Mouse (Mus musculus): ENCODE data around the gene Nat8f5. TPM values are rescaled to one million over a fixed set of nuclear protein-coding genes. Genes with fewer than 3 reads are reported as not detected.

Gene Nat8f5
- polyA plus RNA-seq, 1 experiment from 2014 or later = 0.36 TPM

Small RNAs within 50 kb of the gene (microRNA-seq; reads per million reads assigned to microRNA genes)
- gene Mir6375 = not detected

Other genes with a start within 250 kb of the Nat8f5 start
- 4.2 and 4.3 TPM in 2 replicates for gene Alms1, start 233.4 kb downstream of the Nat8f5 start, polyA plus RNA-seq (2015; fragmentation: Nextera tagmentation; extraction: Ambion mirVana)
- 0.08 TPM in 1 of 2 replicates, not detected in the other for gene Nat8f7, start 107.8 kb downstream of the Nat8f5 start, polyA plus RNA-seq (2015; fragmentation: Nextera tagmentation; extraction: Ambion mirVana)
- gene Nat8f3, start 55.2 kb downstream of the Nat8f5 start, polyA plus RNA-seq (2015; fragmentation: Nextera tagmentation; extraction: Ambion mirVana) = 0.23 and 0.35 TPM in 2 replicates
- not detected in 2 replicates for gene Nat8f6, start within 50 bp of the Nat8f5 start, polyA plus RNA-seq (2015; fragmentation: Nextera tagmentation; extraction: Ambion mirVana)
- gene Nat8, start 11.1 kb upstream of the Nat8f5 start, polyA plus RNA-seq (2015; fragmentation: Nextera tagmentation; extraction: Ambion mirVana) = 0.23 TPM in 1 of 2 replicates, not detected in the other
- gene Nat8f2, start 48.2 kb upstream of the Nat8f5 start, polyA plus RNA-seq (2015; fragmentation: Nextera tagmentation; extraction: Ambion mirVana) = not detected in 2 replicates
- 7.4 and 7.7 TPM in 2 replicates for gene Nat8f4, start 83.9 kb upstream of the Nat8f5 start, polyA plus RNA-seq (2015; fragmentation: Nextera tagmentation; extraction: Ambion mirVana)
- gene Tprkb, start 90.9 kb upstream of the Nat8f5 start, polyA plus RNA-seq (2015; fragmentation: Nextera tagmentation; extraction: Ambion mirVana) = 49.3 and 53.3 TPM in 2 replicates
- 20.1 and 20.4 TPM in 2 replicates for gene Nat8f1, start 94.7 kb upstream of the Nat8f5 start, polyA plus RNA-seq (2015; fragmentation: Nextera tagmentation; extraction: Ambion mirVana)
- 40.7 and 46.7 TPM in 2 replicates for gene Dusp11, start 140.7 kb upstream of the Nat8f5 start, polyA plus RNA-seq (2015; fragmentation: Nextera tagmentation; extraction: Ambion mirVana)
- not detected in 2 replicates for gene Figla, start 195.2 kb upstream of the Nat8f5 start, polyA plus RNA-seq (2015; fragmentation: Nextera tagmentation; extraction: Ambion mirVana)
- gene Add2, start 207.7 kb upstream of the Nat8f5 start, polyA plus RNA-seq (2015; fragmentation: Nextera tagmentation; extraction: Ambion mirVana) = 132 and 139 TPM in 2 replicates

Measured in hindbrain, embryonic 16.5 days (tissue).